Mouse (Mus musculus) thymus, adult 18-20 months (tissue): ENCODE results near the gene Tdrkh.
A peak's percentile ranks its signal among the peaks of the same experiment; 100 is the strongest.

ENCODE experiments used
- DNase-seq, 2 experiments: peaks; one replicate each; pipeline ENCODE4 v3.0.0; 2022; ENCODE audit warnings: mixed read lengths in 2 of 2

Tdrkh gene

GRCm38 (mm10) chr3:94413031-94413679 is at the start of gene Tdrkh:
Tdrkh (plus strand) TSS chr3:94413273.
- peak; percentile 96 to 97 for DNase-seq

GRCm38 (mm10) chr3:94363291-94364153 is 49.6 kb upstream of the Tdrkh start:
- no peak for DNase-seq

GRCm38 (mm10) chr3:94364154-94364526 is 48.9 kb upstream of the Tdrkh start:
- DNase-seq = no peak

- DNase-seq = peak in 1 of 2 experiments; percentile 67
These were observed 46.3 kb upstream of the Tdrkh start for GRCm38 (mm10) chr3:94366761-94367160.

GRCm38 (mm10) chr3:94367511-94367910 is 45.6 kb upstream of the Tdrkh start:
- no peak for DNase-seq

- DNase-seq = no peak
These were observed 44.4 kb upstream of the Tdrkh start for GRCm38 (mm10) chr3:94368631-94369030.

GRCm38 (mm10) chr3:94369709-94370108 is 43.4 kb upstream of the Tdrkh start:
- DNase-seq = no peak

- DNase-seq = peak in 1 of 2 experiments; percentile 21
These were observed 41.4 kb upstream of the Tdrkh start for GRCm38 (mm10) chr3:94371637-94372036.

GRCm38 (mm10) chr3:94372038-94372437 is 41.0 kb upstream of the Tdrkh start:
- no peak for DNase-seq

GRCm38 (mm10) chr3:94372641-94373040 is 40.4 kb upstream of the Tdrkh start, which contains the start of gene Rorc:
Rorc (plus strand) TSS chr3:94372794.
- DNase-seq = no peak

- peak in 1 of 2 experiments; percentile 27 for DNase-seq
These were observed 40.0 kb upstream of the Tdrkh start for GRCm38 (mm10) chr3:94373090-94373489.

- DNase-seq = peak in 1 of 2 experiments; percentile 34
These were observed 39.5 kb upstream of the Tdrkh start for GRCm38 (mm10) chr3:94373597-94374011.

- DNase-seq = peak in 1 of 2 experiments; percentile 8
These were observed 38.4 kb upstream of the Tdrkh start for GRCm38 (mm10) chr3:94374636-94375035.

- peak in 1 of 2 experiments; percentile 20 for DNase-seq
These were observed 37.9 kb upstream of the Tdrkh start for GRCm38 (mm10) chr3:94375146-94375545.

- peak; percentile 64 to 77 for DNase-seq
These were observed 37.2 kb upstream of the Tdrkh start for GRCm38 (mm10) chr3:94375861-94376260.

- DNase-seq = peak; percentile 93 to 97
These were observed 35.8 kb upstream of the Tdrkh start for GRCm38 (mm10) chr3:94377028-94377923.

- no peak for DNase-seq
These were observed 33.1 kb upstream of the Tdrkh start for GRCm38 (mm10) chr3:94379831-94380510.

GRCm38 (mm10) chr3:94382308-94382707 is 30.8 kb upstream of the Tdrkh start:
- peak in 1 of 2 experiments; percentile 70 for DNase-seq

- DNase-seq = no peak
These were observed 29.6 kb upstream of the Tdrkh start for GRCm38 (mm10) chr3:94383476-94383875.

GRCm38 (mm10) chr3:94386671-94387070 is 26.4 kb upstream of the Tdrkh start:
- peak; percentile 66 to 83 for DNase-seq

GRCm38 (mm10) chr3:94387391-94387790 is 25.7 kb upstream of the Tdrkh start:
- DNase-seq = no peak

- DNase-seq = peak; percentile 87 to 92
These were observed 25.0 kb upstream of the Tdrkh start for GRCm38 (mm10) chr3:94388047-94388446.
